31 mouse cellular contexts compared by ENCODE assay signal in genomic region chr4:89281236-89281635, GRCm38 (mm10). TPM values are rescaled to one million over a fixed set of nuclear protein-coding genes. Genes with fewer than 3 reads are reported as not detected.
DNase-seq lines count a peak whose midpoint lies in the region; ATAC-seq and TF ChIP-seq lines count a peak whose summit lies in the region.
"Had no signal": no experiment of that assay in that cellular context is flagged by ENCODE, and none has a peak within 500 bp of the region (broad histone marks: within the 10 kb centered on the region; RNA-seq: fewer than 3 reads in every experiment).

No protein-coding gene starts in this region.

- no peak; the same call in 1 of the 2 replicates for TF ChIP-seq RAD21 in MEL (IDR thresholded peaks at IDR 0.05; ENCODE audit: low read depth, low read length)

- H3K4me1 ChIP-seq in megakaryocyte, embryonic 14.5 days, result peaks cover 37% of the 10 kb centered on the region
- peaks cover 16 to 17% of the 10 kb centered on the region in 2 experiments for H3K4me1 ChIP-seq in MEL (ENCODE audit: control insufficient read depth in 1 of 2, insufficient read depth in 2 of 2, low read length in 2 of 2)

- H3K4me3 ChIP-seq in megakaryocyte, embryonic 14.5 days (replicated peaks), result peak overlapping the region; percentile 92
- peak overlapping the region; percentile 66 to 75 for H3K4me3 ChIP-seq in MEL (ENCODE audit: control insufficient read depth in 1 of 2, insufficient read depth in 1 of 2, low read depth in 2 of 2, low read length in 2 of 2)
- H3K4me3 ChIP-seq: embryonic facial prominence, embryonic 13.5 days; forebrain, embryonic 13.5 days; heart, adult 2 months; hindbrain, embryonic 12.5 days had no signal

- peaks cover 6% of the 10 kb centered on the region for H3K79me2 ChIP-seq in MEL (ENCODE audit: control insufficient read depth, insufficient read depth, low read length, poor library complexity)

- peaks cover 7% of the 10 kb centered on the region for H3K36me3 ChIP-seq in megakaryocyte, embryonic 14.5 days (replicated peaks; ENCODE audit: low read length)
- peaks cover 0 to 27% of the 10 kb centered on the region in 2 experiments; a peak in 3 of 4 replicates for H3K36me3 ChIP-seq in MEL (ENCODE audit: control insufficient read depth in 1 of 2, insufficient read depth in 2 of 2, low read length in 2 of 2)
- H3K36me3 ChIP-seq: embryonic facial prominence, embryonic 10.5 days; embryonic facial prominence, embryonic 13.5 days; forebrain, embryonic 10.5 days; heart, embryonic 10.5 days; heart, embryonic 13.5 days; hindbrain, embryonic 12.5 days had no signal

- H3K9me3 ChIP-seq in megakaryocyte, embryonic 14.5 days, result peaks cover 10% of the 10 kb centered on the region; the same call in 1 of the 2 replicates
- no peaks in the 10 kb centered on the region for H3K9me3 ChIP-seq in MEL (replicated peaks; ENCODE audit: insufficient read depth, low read length)
- H3K9me3 ChIP-seq: embryonic facial prominence, embryonic 10.5 days; embryonic facial prominence, embryonic 13.5 days; forebrain, embryonic 13.5 days; heart, embryonic 10.5 days; heart, embryonic 13.5 days; hindbrain, embryonic 12.5 days had no signal

- peaks cover 50% of the 10 kb centered on the region for H3K27me3 ChIP-seq in megakaryocyte, embryonic 14.5 days (replicated peaks)
- no peaks in the 10 kb centered on the region for H3K27me3 ChIP-seq in MEL (ENCODE audit: control insufficient read depth in 1 of 2, insufficient read depth in 2 of 2, low read length in 2 of 2)
- H3K27me3 ChIP-seq: Patski had no signal

- no peak for TF ChIP-seq POLR2A in MEL (IDR thresholded peaks at IDR 0.05; ENCODE audit: control insufficient read depth in 1 of 2, insufficient read depth in 1 of 2, low read depth in 1 of 2, low read length in 2 of 2, poor library complexity in 1 of 2)

- peak in 1 of 2 experiments; percentile 2; a peak in 1 of 4 replicates for TF ChIP-seq EP300 in MEL (IDR thresholded peaks at IDR 0.05; ENCODE audit: low read depth in 1 of 2, low read length in 2 of 2)

- H3K9ac ChIP-seq in MEL (ENCODE audit: control insufficient read depth, low read depth, low read length, poor library complexity, severe bottlenecking), result peak overlapping the region; percentile 68
- H3K9ac ChIP-seq: embryonic facial prominence, embryonic 13.5 days; forebrain, embryonic 13.5 days; heart, embryonic 13.5 days; hindbrain, embryonic 12.5 days had no signal

- no peak for ATAC-seq in megakaryocyte, adult 5-6 weeks (ENCODE audit: poor library complexity, severe bottlenecking)
- ATAC-seq: Patski had no signal

- TF ChIP-seq CTCF in MEL (IDR thresholded peaks at IDR 0.05 in 2 of 3, conservative IDR thresholded peaks at IDR 0.05 in 1 of 3; ENCODE audit: control insufficient read depth in 1 of 3, insufficient read depth in 1 of 3, low read depth in 2 of 3, low read length in 3 of 3, poor library complexity in 1 of 3, severe bottlenecking in 1 of 3), result no peak

- peak; percentile 62 for DNase-seq in MEL (ENCODE audit: low read depth, low spot score)
- DNase-seq in embryo, embryonic 11 days, result peak; percentile 23
- peak; percentile 28 for DNase-seq in induced T-regulatory cell, adult 2 months (ENCODE audit: low read depth)
- DNase-seq in spleen, adult 18-20 months, result no peak
- DNase-seq in right cerebral cortex, postnatal 25 days, result no peak
- DNase-seq: adrenal gland, postnatal 10 days; adrenal gland, postnatal 36 days; cerebellum, adult 11 months; cerebellum, adult 2 months; cerebellum, adult 9-11 months; cerebellum, postnatal 25 days; gastrocnemius, postnatal 10 days; gastrocnemius, postnatal 36 days; heart, postnatal 4 days had no signal

- peak overlapping the region; percentile 71 for H3K27ac ChIP-seq in MEL (ENCODE audit: control insufficient read depth, low read depth, low read length)
- H3K27ac ChIP-seq: embryonic facial prominence, embryonic 10.5 days; embryonic facial prominence, embryonic 13.5 days; forebrain, embryonic 10.5 days; forebrain, embryonic 13.5 days; heart, adult 2 months; heart, embryonic 10.5 days; heart, embryonic 13.5 days; hindbrain, embryonic 12.5 days had no signal

TF ChIP-seq in MEL, 35 proteins besides CTCF, POLR2A, EP300 and RAD21:
- TF ChIP-seq CHD2 (IDR thresholded peaks at IDR 0.05; ENCODE audit: low read length), result no peak
- TF ChIP-seq MAX (IDR thresholded peaks at IDR 0.05; ENCODE audit: low read length), result no peak
- TF ChIP-seq HCFC1 (IDR thresholded peaks at IDR 0.05; ENCODE audit: low read depth, low read length), result no peak
- TF ChIP-seq GATA1 (IDR thresholded peaks at IDR 0.05; ENCODE audit: low read depth, low read length), result no peak
- TF ChIP-seq TCF12 (IDR thresholded peaks at IDR 0.05; ENCODE audit: low read depth, low read length), result no peak
- TF ChIP-seq MXI1 (IDR thresholded peaks at IDR 0.05; ENCODE audit: low read depth, low read length), result no peak; the same call in 1 of the 2 replicates
- TF ChIP-seq ZMIZ1 (IDR thresholded peaks at IDR 0.05; ENCODE audit: low read depth, low read length), result no peak
- no peak for TF ChIP-seq NRF1 (IDR thresholded peaks at IDR 0.05; ENCODE audit: insufficient read depth, low read depth, low read length, poor library complexity, severe bottlenecking)
- peak; percentile 35; the same call in 1 of the 2 replicates for TF ChIP-seq CHD1 (IDR thresholded peaks at IDR 0.05; ENCODE audit: low read depth, low read length)
- TF ChIP-seq USF2 (IDR thresholded peaks at IDR 0.05; ENCODE audit: borderline replicate concordance in 1 of 2, insufficient read depth in 1 of 2, low read depth in 1 of 2, low read length in 2 of 2), result no peak
- no peak for TF ChIP-seq ELF1 (IDR thresholded peaks at IDR 0.05; ENCODE audit: low read depth, low read length)
- TF ChIP-seq NELFE (IDR thresholded peaks at IDR 0.05; ENCODE audit: low read depth, low read length), result no peak
- no peak for TF ChIP-seq GABPA (IDR thresholded peaks at IDR 0.05; ENCODE audit: low read depth, low read length)
- no peak for TF ChIP-seq KAT2A (conservative IDR thresholded peaks at IDR 0.05; ENCODE audit: low read depth, low read length)
- TF ChIP-seq UBTF (IDR thresholded peaks at IDR 0.05; ENCODE audit: borderline replicate concordance, insufficient read depth, low read depth, low read length), result no peak
- peak; percentile 59; the same call in 1 of the 2 replicates for TF ChIP-seq RCOR1 (IDR thresholded peaks at IDR 0.05; ENCODE audit: low read depth, low read length)
- TF ChIP-seq MAZ (IDR thresholded peaks at IDR 0.05; ENCODE audit: low read depth, low read length), result no peak

RNA-seq across cellular contexts. Expression of gene Cdkn2a, which starts 13.2 kb away (rescaled TPM):
- 232 and 254 TPM in 2 replicates for polyA plus RNA-seq in megakaryocyte, embryonic 14.5 days (2012; ENCODE audit: insufficient read depth, low replicate concordance)
- total RNA-seq in megakaryocyte, adult 5-6 weeks (2015), result not detected in 2 replicates
- total RNA-seq in megakaryocyte, adult 5-6 weeks (2017), result not detected in 2 replicates
- 163 and 196 TPM in 2 replicates for total RNA-seq in MEL (2012; rRNA removed)
- 100 to 1,000 TPM in 1 of 2 experiments, not detected in 1; 355 TPM for polyA plus RNA-seq in MEL (2012; ENCODE audit: insufficient read depth in 1 of 2, insufficient read length in 2 of 2, low read depth in 1 of 2, low replicate concordance in 2 of 2, missing spikeins in 1 of 2)
- total RNA-seq: common myeloid progenitor, adult 5-6 weeks; gastrocnemius, postnatal 36 days; granulocyte monocyte progenitor cell, adult 5-6 weeks; heart, adult 2 months had no signal
- polyA plus RNA-seq: cerebellum, adult 2 months; embryonic facial prominence, embryonic 10.5 days; embryonic facial prominence, embryonic 13.5 days; forebrain, embryonic 10.5 days; forebrain, embryonic 13.5 days; forebrain, embryonic 16.5 days; heart, embryonic 10.5 days; heart, embryonic 13.5 days; heart, embryonic 16.5 days; hindbrain, embryonic 12.5 days; hindbrain, embryonic 16.5 days; intestine, embryonic 16.5 days had no signal

RNA-seq across cellular contexts. Expression of gene Cdkn2b, which starts 29.6 kb away (rescaled TPM):
- 24.7 and 31.6 TPM in 2 replicates for polyA plus RNA-seq in megakaryocyte, embryonic 14.5 days (2012; ENCODE audit: insufficient read depth, low replicate concordance)
- not detected in 2 replicates for total RNA-seq in megakaryocyte, adult 5-6 weeks (2015)
- 0.41 TPM in 1 of 2 replicates, not detected in the other for total RNA-seq in megakaryocyte, adult 5-6 weeks (2017)
- 2.5 and 3.2 TPM in 2 replicates for total RNA-seq in MEL (2012; rRNA removed)
- polyA plus RNA-seq in MEL (2012; ENCODE audit: insufficient read depth in 1 of 2, insufficient read length in 2 of 2, low read depth in 1 of 2, low replicate concordance in 2 of 2, missing spikeins in 1 of 2), result 1 to 10 TPM in 1 of 2 experiments, not detected in 1; 1.9 TPM
- total RNA-seq: common myeloid progenitor, adult 5-6 weeks; granulocyte monocyte progenitor cell, adult 5-6 weeks had no signal

Comparison
In these comparisons a context has a peak if more than half of its experiments do, and no peak if none do; other contexts are left out.
1. DNase-seq: peak in MEL (single experiment), embryo, embryonic 11 days (single experiment) and induced T-regulatory cell, adult 2 months (single experiment); none in spleen, adult 18-20 months (0 of 2) and right cerebral cortex, postnatal 25 days (single experiment).
2. RNA of gene Cdkn2a, which starts 13.2 kb away (total RNA-seq): 163 to 196 TPM in MEL; not detected in megakaryocyte, adult 5-6 weeks; every median in the first group is over 100 times any median in the second.